Mouse (Mus musculus) cerebellum, adult (tissue): ENCODE data around the gene Snd1.
A peak's percentile ranks its signal among the peaks of the same experiment; 100 is the strongest.

Source experiments
- ATAC-seq: cut with Nextera tagmentation; 2 replicates; pipeline ENCODE4 v1.9.2; 2017; ENCODE audit warnings: mild to moderate bottlenecking, moderate library complexity, mixed read lengths; ENCODE audit not compliant: insufficient number of reproducible peaks, low FRiP score, low TSS enrichment

The Snd1 gene

GRCm38 (mm10) chr6:28825894-28826293 lies 351.0 kb downstream of the Snd1 start:
- no peak for ATAC-seq

- ATAC-seq = no peak
Measured at GRCm38 (mm10) chr6:28826689-28827389, 351.9 kb downstream of the Snd1 start.

GRCm38 (mm10) chr6:28827565-28827964 lies 352.6 kb downstream of the Snd1 start:
- ATAC-seq = no peak

GRCm38 (mm10) chr6:28828593-28828992 lies 353.7 kb downstream of the Snd1 start:
- ATAC-seq = no peak

GRCm38 (mm10) chr6:28830306-28830705 lies 355.4 kb downstream of the Snd1 start:
- ATAC-seq = peak; percentile 31; the same call in 1 of the 2 replicates

GRCm38 (mm10) chr6:28831011-28831853 lies 356.3 kb downstream of the Snd1 start, which contains the start of gene Lrrc4:
Gene Lrrc4, minus strand, starts transcription at chr6:28831747.
- ATAC-seq = no peak

- no peak for ATAC-seq
Measured at GRCm38 (mm10) chr6:28831854-28832750, 357.2 kb downstream of the Snd1 start.

GRCm38 (mm10) chr6:28832751-28833291 lies 357.9 kb downstream of the Snd1 start:
- ATAC-seq = peak; percentile 33; the same call in 1 of the 2 replicates

- ATAC-seq = peak; percentile 54
Measured at GRCm38 (mm10) chr6:28833380-28833822, 358.5 kb downstream of the Snd1 start.

- ATAC-seq = no peak
Measured at GRCm38 (mm10) chr6:28834046-28834445, 359.1 kb downstream of the Snd1 start.

GRCm38 (mm10) chr6:28836600-28836999 lies 361.7 kb downstream of the Snd1 start:
- no peak for ATAC-seq

GRCm38 (mm10) chr6:28841569-28841968 lies 366.6 kb downstream of the Snd1 start:
- ATAC-seq = no peak

- peak; percentile 68 for ATAC-seq
Measured at GRCm38 (mm10) chr6:28842375-28843276, 367.7 kb downstream of the Snd1 start.

GRCm38 (mm10) chr6:28845610-28846009 lies 370.7 kb downstream of the Snd1 start:
- ATAC-seq = no peak

- no peak for ATAC-seq
Measured at GRCm38 (mm10) chr6:28847616-28848015, 372.7 kb downstream of the Snd1 start.

- no peak for ATAC-seq
Measured at GRCm38 (mm10) chr6:28848285-28848794, 373.4 kb downstream of the Snd1 start.

GRCm38 (mm10) chr6:28848891-28849290 lies 374.0 kb downstream of the Snd1 start:
- ATAC-seq = no peak

- no peak for ATAC-seq
Measured at GRCm38 (mm10) chr6:28849317-28849716, 374.4 kb downstream of the Snd1 start.
